Mouse (Mus musculus) CH12.LX (cell line): ENCODE results near the gene Sgtb. TPM values are rescaled to one million over a fixed set of nuclear protein-coding genes. Genes with fewer than 3 reads are reported as not detected.

Experiments
- DNase-seq: peaks from one replicate; pipeline ENCODE4 v3.0.0-alpha.2; 2013; ENCODE audit errors: extremely low read depth
- H3K27ac ChIP-seq: 2 replicates; pipeline ENCODE4 v1.5.1; 2012; ENCODE audit warnings: low read depth, mild to moderate bottlenecking, control low read depth, moderate library complexity; ENCODE audit not compliant: insufficient read depth
- H3K27me3 ChIP-seq: replicated peaks from 2 replicates; pipeline ENCODE3; 2012; ENCODE audit warnings: inconsistent platforms
- H3K36me3 ChIP-seq, 2 experiments: replicated peaks in 1 of 2; 2 replicates each; pipeline versions ENCODE3 to v1.6.1; 2012; ENCODE audit warnings: inconsistent platforms in 1 of 2, low read length in 1 of 2, mild to moderate bottlenecking in 1 of 2, mixed read lengths in 1 of 2, moderate library complexity in 1 of 2; ENCODE audit not compliant: control insufficient read depth in 1 of 2, insufficient read depth in 1 of 2
- H3K4me1 ChIP-seq, 2 experiments: 2 replicates each; pipeline ENCODE4 v1.6.1; 2012; ENCODE audit warnings: inconsistent platforms in 1 of 2, moderate library complexity in 1 of 2; ENCODE audit not compliant: insufficient read depth in 2 of 2, control insufficient read depth in 1 of 2
- H3K4me2 ChIP-seq: 2 replicates; pipeline ENCODE4 v1.6.1; 2012; ENCODE audit warnings: low read depth, mild to moderate bottlenecking, control low read depth; ENCODE audit not compliant: poor library complexity, insufficient read depth, severe bottlenecking
- H3K4me3 ChIP-seq, 3 experiments: fragments of 150-350 bp in 1 of 3; sonication (generic) in 1 of 3; replicated peaks in 1 of 3; 2 replicates each; pipeline versions ENCODE3 to v1.5.1; 2011 to 2012; ENCODE audit warnings: low read depth in 2 of 3, low read length in 2 of 3, mild to moderate bottlenecking in 2 of 3, moderate library complexity in 2 of 3, control low read depth in 1 of 3, improper control_type of control experiment in 1 of 3, inconsistent platforms in 1 of 3, mixed read lengths in 1 of 3; ENCODE audit not compliant: poor library complexity in 1 of 3
- H3K79me2 ChIP-seq: replicated peaks from 2 replicates; pipeline ENCODE4 v1.6.1; 2012; ENCODE audit warnings: mild to moderate bottlenecking, moderate library complexity; ENCODE audit not compliant: control insufficient read depth, poor library complexity, insufficient read depth, severe bottlenecking; ENCODE audit errors: extremely low read depth
- H3K9ac ChIP-seq: 2 replicates; pipeline ENCODE4 v1.6.1; 2012; ENCODE audit warnings: low read depth, mild to moderate bottlenecking, control low read depth, moderate library complexity; ENCODE audit not compliant: insufficient read depth
- H3K9me3 ChIP-seq: replicated peaks from 2 replicates; pipeline ENCODE3; 2012; ENCODE audit warnings: low read length, inconsistent platforms, mixed read lengths
- BHLHE40 ChIP-seq: IDR thresholded peaks from 2 replicates; pipeline ENCODE4 v1.6.1; 2011; ENCODE audit warnings: mild to moderate bottlenecking, low read depth, low read length, improper control_type of control experiment
- CHD1 ChIP-seq: IDR thresholded peaks from 2 replicates; pipeline ENCODE4 v1.6.1; 2012; ENCODE audit warnings: low read depth, low read length, improper control_type of control experiment, inconsistent platforms
- CHD2 ChIP-seq: IDR thresholded peaks from 2 replicates; pipeline ENCODE4 v1.6.1; 2011; ENCODE audit warnings: low read length, improper control_type of control experiment
- CTCF ChIP-seq, 2 experiments: IDR thresholded peaks in 1 of 2; conservative IDR thresholded peaks in 1 of 2; 2 replicates each; pipeline ENCODE4 v1.5.1; 2011 to 2012; ENCODE audit warnings: low read depth in 2 of 2, low read length in 2 of 2, improper control_type of control experiment in 1 of 2, inconsistent platforms in 1 of 2, mild to moderate bottlenecking in 1 of 2, moderate library complexity in 1 of 2
- E2F4 ChIP-seq: IDR thresholded peaks from 2 replicates; pipeline ENCODE4 v1.6.1; 2011; ENCODE audit warnings: low read depth, low read length, improper control_type of control experiment; ENCODE audit not compliant: insufficient replicate concordance
- ELF1 ChIP-seq: IDR thresholded peaks from 2 replicates; pipeline ENCODE4 v1.6.1; 2014; ENCODE audit warnings: low read depth, mild to moderate bottlenecking, inconsistent platforms, low read length, improper control_type of control experiment
- EP300 ChIP-seq: IDR thresholded peaks from 2 replicates; pipeline ENCODE4 v1.6.1; 2011; ENCODE audit warnings: low read length, improper control_type of control experiment
- ETS1 ChIP-seq: conservative IDR thresholded peaks from 2 replicates; pipeline ENCODE4 v1.6.1; 2012; ENCODE audit warnings: low read depth, mild to moderate bottlenecking, inconsistent platforms, low read length, improper control_type of control experiment, moderate library complexity
- GABPA ChIP-seq: IDR thresholded peaks from 2 replicates; pipeline ENCODE4 v1.6.1; 2012; ENCODE audit warnings: low read depth, low read length, improper control_type of control experiment, inconsistent platforms; ENCODE audit not compliant: insufficient replicate concordance
- HCFC1 ChIP-seq: IDR thresholded peaks from 2 replicates; pipeline ENCODE4 v1.6.1; 2012; ENCODE audit warnings: low read depth, mild to moderate bottlenecking, inconsistent platforms, low read length, improper control_type of control experiment
- IRF4 ChIP-seq: IDR thresholded peaks from 2 replicates; pipeline ENCODE4 v1.6.1; 2014; ENCODE audit warnings: low read depth, mild to moderate bottlenecking, inconsistent platforms, low read length, improper control_type of control experiment
- JUN ChIP-seq: IDR thresholded peaks from 2 replicates; pipeline ENCODE4 v1.6.1; 2011; ENCODE audit warnings: low read depth, mild to moderate bottlenecking, low read length, improper control_type of control experiment, moderate library complexity; ENCODE audit not compliant: insufficient read depth
- JUND ChIP-seq: conservative IDR thresholded peaks from 2 replicates; pipeline ENCODE4 v1.6.1; 2011; ENCODE audit warnings: low read depth, low read length, improper control_type of control experiment
- KAT2A ChIP-seq: IDR thresholded peaks from 2 replicates; pipeline ENCODE4 v1.6.1; 2012; ENCODE audit warnings: low read length, improper control_type of control experiment, inconsistent platforms; ENCODE audit not compliant: insufficient replicate concordance
- MAFK ChIP-seq: IDR thresholded peaks from 2 replicates; pipeline ENCODE4 v1.6.1; 2011; ENCODE audit warnings: low read length, improper control_type of control experiment; ENCODE audit not compliant: insufficient replicate concordance
- MAX ChIP-seq: IDR thresholded peaks from 2 replicates; pipeline ENCODE4 v1.6.1; 2011; ENCODE audit warnings: low read length, improper control_type of control experiment
- MAZ ChIP-seq: IDR thresholded peaks from 2 replicates; pipeline ENCODE4 v1.6.1; 2012; ENCODE audit warnings: low read depth, mild to moderate bottlenecking, inconsistent platforms, low read length, improper control_type of control experiment, moderate library complexity
- MEF2A ChIP-seq: IDR thresholded peaks from 2 replicates; pipeline ENCODE4 v1.6.1; 2014; ENCODE audit warnings: low read depth, mild to moderate bottlenecking, inconsistent platforms, low read length, improper control_type of control experiment, borderline replicate concordance
- MXI1 ChIP-seq: IDR thresholded peaks from 2 replicates; pipeline ENCODE4 v1.6.1; 2011; ENCODE audit warnings: mild to moderate bottlenecking, low read depth, low read length, improper control_type of control experiment
- MYC ChIP-seq: IDR thresholded peaks from 2 replicates; pipeline ENCODE4 v1.6.1; 2011; ENCODE audit warnings: low read depth, mild to moderate bottlenecking, improper control_type of control experiment, low read length
- NELFE ChIP-seq: IDR thresholded peaks from 2 replicates; pipeline ENCODE4 v1.6.1; 2011; ENCODE audit warnings: low read depth, low read length, improper control_type of control experiment
- NRF1 ChIP-seq: IDR thresholded peaks from 2 replicates; pipeline ENCODE4 v1.6.1; 2014; ENCODE audit warnings: low read depth, mild to moderate bottlenecking, inconsistent platforms, low read length, improper control_type of control experiment, moderate library complexity
- PAX5 ChIP-seq: IDR thresholded peaks from 2 replicates; pipeline ENCODE4 v1.6.1; 2012; ENCODE audit warnings: low read length, inconsistent platforms, mixed read lengths
- POLR2A ChIP-seq: IDR thresholded peaks from 2 replicates; pipeline ENCODE4 v1.6.1; 2011; ENCODE audit warnings: low read depth, mild to moderate bottlenecking, improper control_type of control experiment, low read length
- POLR2AphosphoS2 ChIP-seq: IDR thresholded peaks from 2 replicates; pipeline ENCODE4 v1.6.1; 2011; ENCODE audit warnings: low read depth, low read length, improper control_type of control experiment
- RAD21 ChIP-seq: IDR thresholded peaks from 2 replicates; pipeline ENCODE4 v1.6.1; 2011; ENCODE audit warnings: low read depth, mild to moderate bottlenecking, low read length, improper control_type of control experiment, moderate library complexity
- RCOR1 ChIP-seq: conservative IDR thresholded peaks from 2 replicates; pipeline ENCODE4 v1.6.1; 2012; ENCODE audit warnings: low read depth, mild to moderate bottlenecking, inconsistent platforms, low read length, improper control_type of control experiment
- SIN3A ChIP-seq: IDR thresholded peaks from 2 replicates; pipeline ENCODE4 v1.6.1; 2012; ENCODE audit warnings: low read length, improper control_type of control experiment, inconsistent platforms
- SMC3 ChIP-seq: IDR thresholded peaks from 2 replicates; pipeline ENCODE4 v1.6.1; 2011; ENCODE audit warnings: low read depth, low read length, improper control_type of control experiment
- TBP ChIP-seq: conservative IDR thresholded peaks from 2 replicates; pipeline ENCODE4 v1.6.1; 2011; ENCODE audit warnings: low read depth, low read length, improper control_type of control experiment
- TCF12 ChIP-seq: IDR thresholded peaks from 2 replicates; pipeline ENCODE4 v1.6.1; 2014; ENCODE audit warnings: low read depth, mild to moderate bottlenecking, inconsistent platforms, low read length, improper control_type of control experiment
- UBTF ChIP-seq: IDR thresholded peaks from 2 replicates; pipeline ENCODE4 v1.6.1; 2012; ENCODE audit warnings: low read depth, mild to moderate bottlenecking, inconsistent platforms, low read length, improper control_type of control experiment, moderate library complexity
- USF1 ChIP-seq: IDR thresholded peaks from 2 replicates; pipeline ENCODE4 v1.6.1; 2014; ENCODE audit warnings: low read depth, mild to moderate bottlenecking, inconsistent platforms, low read length, improper control_type of control experiment
- USF2 ChIP-seq: conservative IDR thresholded peaks from 2 replicates; pipeline ENCODE4 v1.6.1; 2011; ENCODE audit warnings: low read depth, low read length, improper control_type of control experiment
- ZC3H11A ChIP-seq: IDR thresholded peaks from 2 replicates; pipeline ENCODE4 v1.6.1; 2012; ENCODE audit warnings: low read depth, mild to moderate bottlenecking, inconsistent platforms, low read length, improper control_type of control experiment
- ZKSCAN1 ChIP-seq: IDR thresholded peaks from 2 replicates; pipeline ENCODE4 v1.6.1; 2012; ENCODE audit warnings: low read depth, inconsistent platforms, low read length, improper control_type of control experiment, borderline replicate concordance
- ZMIZ1 ChIP-seq: IDR thresholded peaks from 2 replicates; pipeline ENCODE4 v1.6.1; 2012; ENCODE audit warnings: low read depth, mild to moderate bottlenecking, inconsistent platforms, low read length, improper control_type of control experiment
- ZNF384 ChIP-seq: IDR thresholded peaks from 2 replicates; pipeline ENCODE4 v1.6.1; 2012; ENCODE audit warnings: low read depth, low read length, improper control_type of control experiment, inconsistent platforms
- dilution Hi-C: fragments of 300-500 bp; cut with MboI; formaldehyde crosslinking; loops from 2 replicates; pipeline ENCODE4 v1.14.3; 2020; ENCODE audit warnings: low sequenced_read_pairs; ENCODE audit not compliant: extremely low pct_unique_long_range_greater_than_20kb, extremely low pct_ligation_motif_present
- in situ Hi-C: fragments of 300-500 bp; cut with MboI; formaldehyde crosslinking; loops from 3 replicates; pipeline ENCODE4 v1.14.3; 2019; ENCODE audit warnings: low sequenced_read_pairs, low pct_ligation_motif_present, low pct_unique_long_range_greater_than_20kb, mixed read lengths
- polyA plus RNA-seq: library from polyadenylated mRNA; unstranded; fragments of >175 nt; gene quantifications from 2 replicates; pipeline ENCODE4 v1.2.1, GENCODE M21; 2012; ENCODE audit warnings: low read depth; ENCODE audit not compliant: insufficient read length
- total RNA-seq, 2 experiments: library from RNA; depleted of rRNA; stranded (reverse); fragments of 300-350 nt in 1 of 2; fragments of >200 nt in 1 of 2; gene quantifications; 2 replicates each; pipeline ENCODE4 v1.2.3; 2012 to 2014

The Sgtb gene
- total and polyA plus RNA-seq, 3 experiments = 3.1 to 5.0 (median 3.5) TPM

DNA sequence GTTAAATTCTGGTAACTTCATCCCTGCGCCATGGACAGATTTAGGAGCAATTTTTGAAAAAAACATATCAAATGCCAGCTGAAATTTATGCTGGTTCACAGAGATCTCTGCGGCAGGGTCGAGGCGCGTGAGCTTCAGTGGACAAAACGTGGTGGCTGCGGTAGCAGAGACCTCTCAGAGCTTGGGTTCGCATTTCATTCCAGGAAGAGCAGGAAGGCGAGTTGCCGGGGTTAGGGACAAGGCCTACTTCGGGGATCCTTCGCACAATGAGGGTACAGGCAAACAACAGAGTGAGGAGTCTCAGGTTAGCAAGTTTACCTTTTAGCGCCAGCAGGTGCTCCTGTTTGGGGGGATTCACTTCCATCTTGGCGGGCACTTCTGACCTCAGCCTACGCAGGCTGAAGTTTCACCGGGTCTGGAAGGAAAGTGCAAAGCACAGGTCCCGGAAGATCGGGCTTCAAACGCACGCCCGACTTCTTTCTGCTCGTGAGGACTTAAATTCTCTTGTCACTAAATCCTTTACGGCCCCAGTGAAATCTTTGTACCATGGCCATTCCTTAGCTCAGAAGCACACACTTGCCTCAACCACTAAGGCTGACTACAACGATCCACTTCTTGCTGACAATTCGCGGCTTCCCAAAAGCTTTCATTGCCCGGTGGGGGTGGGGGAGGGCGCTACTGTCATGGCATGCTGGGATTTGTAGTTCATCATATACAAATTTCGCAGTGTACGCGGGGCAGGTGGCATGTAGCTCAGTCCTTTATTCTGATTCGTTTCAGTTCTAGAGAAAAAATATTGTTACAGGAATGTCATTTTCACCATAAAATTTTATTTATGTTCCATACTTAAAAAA lies 68.5 kb downstream of the Sgtb start, which contains the start of gene Trappc13:
Gene Trappc13 (minus strand): TSS at position 674 of the 854 bp plus-strand sequence.
- Histone ChIP-seq H3K27me3 (no peaks in the 10 kb centered on the region), H3K27ac (peak within 1 kb of the TSS; percentile 64), H3K9ac (peak within 1 kb of the TSS; percentile 87), H3K9me3 (no peaks in the 10 kb centered on the region), H3K4me2 (peak within 1 kb of the TSS; percentile 89), H3K79me2 (peaks cover 31% of the 10 kb centered on the region), H3K4me3 (peak within 1 kb of the TSS; percentile 79 to 97 (median 88))
- dilution Hi-C loops = no loop called here
- peak; percentile 85 for DNase-seq
- TF ChIP-seq JUND (no peak), NELFE (no peak), SIN3A (peak; percentile 91), ELF1 (peak; percentile 36), CHD2 (peak; percentile 94), MAX (no peak), ZC3H11A (no peak), ZKSCAN1 (no peak), JUN (no peak), KAT2A (peak; percentile 86; the same call in 1 of the 2 replicates), E2F4 (no peak; the same call in 1 of the 2 replicates), CTCF (conservative IDR thresholded peaks at IDR 0.05 in 1 of 2, IDR thresholded peaks at IDR 0.05 in 1 of 2; ENCODE audit: low read depth in 2 of 2, low read length in 2 of 2) (no peak), RAD21 (no peak), ZNF384 (peak; percentile 74), MAFK (no peak), BHLHE40 (0 out of 2 replicates have a peak, but pooled peaks have one; percentile 4), HCFC1 (peak; percentile 96), ETS1 (peak; percentile 5; the same call in 1 of the 2 replicates), GABPA (no peak; the same call in 1 of the 2 replicates), TCF12 (no peak), UBTF (no peak; the same call in 1 of the 2 replicates), SMC3 (no peak), IRF4 (no peak), PAX5 (no peak), MYC (peak; percentile 68; the same call in 1 of the 2 replicates), NRF1 (no peak), CHD1 (no peak), RCOR1 (no peak), USF2 (no peak), MXI1 (0 out of 2 replicates have a peak, but pooled peaks have one; percentile 60), POLR2AphosphoS2 (no peak), ZMIZ1 (no peak; the same call in 1 of the 2 replicates), USF1 (no peak), MAZ (0 out of 2 replicates have a peak, but pooled peaks have one; percentile 38), POLR2A (peak; percentile 71), MEF2A (no peak), EP300 (no peak), TBP (peak; percentile 47)
- TF ChIP-seq, all 38 proteins: peak for 13
- in situ Hi-C loops = no loop called here
- Histone ChIP-seq H3K36me3 (peaks cover 14 to 23% of the 10 kb centered on the region in 2 experiments), H3K4me1 (peaks cover 0 to 26% of the 10 kb centered on the region in 2 experiments; a peak in 2 of 4 replicates)
